Mouse (Mus musculus): ENCODE measurements around the gene Naa80.
"Not testable (repeated sequence)": the region's sequence is repeated elsewhere in the genome, so short reads cannot be mapped to it uniquely, and the experiment has no call there.

Naa80 gene

GRCm38 (mm10) chr9:107551117-107551889 lies 27.4 kb upstream of the Naa80 start, which contains the start of gene Rassf1:
Rassf1 (plus strand) TSS chr9:107551555.
- DNase-seq (ENCODE audit: low spot score) = no peak

DNA sequence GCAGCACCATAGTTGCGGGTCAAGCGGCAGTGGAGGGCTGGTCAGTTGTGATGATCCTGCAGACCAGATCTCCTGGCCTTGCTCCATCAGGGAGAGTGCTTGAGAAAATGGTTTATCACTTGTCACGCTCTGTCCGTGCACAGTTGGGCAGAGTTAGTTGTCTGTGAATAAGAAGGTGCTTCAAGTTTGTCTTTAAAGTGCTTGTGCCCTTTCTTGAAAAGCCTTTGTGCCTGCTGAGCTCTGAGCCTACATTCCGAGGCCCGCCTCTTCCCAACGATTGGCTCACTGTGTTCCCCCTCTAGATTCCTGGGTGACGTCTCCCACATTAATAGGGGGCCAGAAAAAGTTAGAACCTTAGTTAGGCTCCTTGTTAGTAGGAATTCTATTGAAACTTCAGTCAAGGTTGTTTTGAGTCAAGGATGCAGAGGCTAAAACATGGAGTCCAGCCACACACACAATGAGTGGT lies 26.8 kb upstream of the Naa80 start:
- no peak for DNase-seq (ENCODE audit: low spot score)

- no peak for DNase-seq (ENCODE audit: low spot score)
Measured at GRCm38 (mm10) chr9:107552690-107553393, 25.8 kb upstream of the Naa80 start.

- no peak for DNase-seq (ENCODE audit: low spot score)
Measured at GRCm38 (mm10) chr9:107553541-107554318, 25.0 kb upstream of the Naa80 start.

GRCm38 (mm10) chr9:107554319-107554825 lies 24.3 kb upstream of the Naa80 start:
- DNase-seq (ENCODE audit: low spot score) = peak; percentile 91

DNA sequence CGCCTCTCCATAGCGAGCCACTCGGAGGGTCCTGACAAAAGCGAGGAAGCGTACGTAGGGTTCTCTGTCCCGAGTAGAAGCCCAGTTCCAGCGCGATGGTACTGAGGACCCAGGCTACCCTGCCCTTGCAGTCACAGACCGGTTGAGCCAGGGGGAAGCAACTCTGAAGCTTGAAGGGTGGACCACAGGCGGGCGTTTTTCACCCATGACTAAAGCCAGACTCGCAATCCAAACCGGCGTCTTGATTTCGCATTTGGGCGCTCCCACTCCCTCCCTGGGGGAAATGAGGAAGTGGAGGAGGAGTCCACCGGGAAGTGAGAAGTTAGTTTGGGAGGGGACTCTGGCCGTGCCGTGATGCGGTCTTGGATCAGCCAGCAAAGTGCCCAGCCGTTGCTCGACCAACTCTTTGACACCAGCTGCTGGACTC lies 23.6 kb upstream of the Naa80 start:
- no peak for DNase-seq (ENCODE audit: low spot score)

GRCm38 (mm10) chr9:107555701-107556100 lies 23.0 kb upstream of the Naa80 start:
- no peak for DNase-seq (ENCODE audit: low spot score)

- DNase-seq (ENCODE audit: low spot score) = no peak
Measured at GRCm38 (mm10) chr9:107556346-107556745, 22.3 kb upstream of the Naa80 start.

- DNase-seq (ENCODE audit: low spot score) = peak; percentile 87
Measured at GRCm38 (mm10) chr9:107563029-107563581, 15.6 kb upstream of the Naa80 start, which contains the start of gene Tusc2. Tusc2 (plus strand) TSS chr9:107563255.

- DNase-seq (ENCODE audit: low spot score) = not testable (repeated sequence)
Measured at GRCm38 (mm10) chr9:107565556-107565955, 13.1 kb upstream of the Naa80 start.

GRCm38 (mm10) chr9:107566041-107566709 lies 12.5 kb upstream of the Naa80 start:
- DNase-seq (ENCODE audit: low spot score) = peak; percentile 82

DNA sequence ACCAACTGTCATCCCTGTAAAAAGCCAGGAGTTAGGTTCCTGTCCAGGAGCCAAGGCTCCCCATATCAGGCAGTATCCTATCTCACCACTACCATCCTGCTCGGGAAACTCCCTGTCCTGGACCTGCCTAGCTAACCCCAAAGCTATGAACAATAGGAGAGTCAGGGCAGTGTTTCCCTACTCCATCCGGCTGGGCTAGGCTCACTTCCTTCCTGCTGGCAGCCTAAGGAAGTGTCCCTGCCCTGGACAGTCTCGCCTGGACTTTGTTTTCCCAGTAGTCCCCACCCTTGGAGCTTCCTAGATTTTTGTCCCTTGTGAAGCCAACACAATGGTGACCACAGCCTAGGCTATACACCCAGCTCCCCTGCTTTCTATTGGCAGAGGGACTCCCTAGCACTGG lies 11.8 kb upstream of the Naa80 start:
- DNase-seq (ENCODE audit: low spot score) = no peak

DNA sequence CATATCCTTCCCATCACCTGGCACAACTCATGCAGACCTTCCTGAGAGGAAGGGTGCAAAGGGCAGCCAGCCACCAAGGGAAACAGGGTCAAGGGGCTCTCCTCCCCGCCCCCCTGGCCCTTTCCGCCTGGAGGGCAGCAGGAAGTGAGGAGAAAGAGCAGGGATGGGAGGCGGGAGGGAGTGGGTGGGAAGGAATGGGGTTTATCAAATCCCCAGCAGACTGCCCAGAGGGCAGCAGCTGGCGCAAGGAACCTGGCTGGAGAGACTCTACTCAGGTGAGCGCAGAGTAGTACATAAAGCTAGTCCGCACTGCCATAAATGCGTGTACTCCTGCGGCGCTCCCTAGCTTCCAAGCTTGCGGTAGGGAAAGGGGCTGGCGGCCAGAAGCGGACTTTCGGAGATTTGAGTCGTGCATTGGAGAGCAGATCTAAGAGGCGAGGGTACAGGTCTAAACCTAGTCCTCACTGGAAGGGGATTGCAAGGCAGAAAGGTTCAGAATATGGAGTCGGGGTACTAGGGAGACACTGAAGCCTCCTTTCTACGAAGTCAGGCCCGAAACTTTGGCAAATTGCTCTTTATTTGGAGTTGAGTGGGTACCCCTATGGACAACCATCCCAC lies 10.9 kb upstream of the Naa80 start, which contains the start of gene Hyal2:
TSS of gene Hyal2 (plus strand) at position 244 of the 618 bp plus-strand sequence.
- DNase-seq (ENCODE audit: low spot score) = no peak

GRCm38 (mm10) chr9:107568331-107569261 lies 10.1 kb upstream of the Naa80 start:
- peak; percentile 79 for DNase-seq (ENCODE audit: low spot score)

DNA sequence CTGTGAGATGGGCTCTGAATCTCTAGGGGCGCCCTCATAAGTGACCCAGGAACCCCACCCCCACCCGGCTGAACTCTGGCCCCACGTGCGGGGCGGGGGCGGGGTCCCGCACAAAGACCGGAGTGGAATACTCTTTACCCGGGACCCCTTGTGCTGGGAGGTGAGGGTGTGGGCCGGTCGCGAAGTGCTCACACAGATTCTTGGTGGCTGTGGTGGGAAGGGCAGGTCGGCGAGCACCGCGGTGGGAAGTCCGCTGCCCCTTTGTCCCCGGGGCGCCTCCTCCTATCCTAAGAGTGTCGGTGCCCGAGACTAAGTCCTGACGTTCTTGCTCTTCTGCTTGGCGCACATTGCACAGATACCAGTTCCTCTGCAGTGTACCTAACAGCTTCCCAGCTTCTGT lies 9.4 kb upstream of the Naa80 start:
- no peak for DNase-seq (ENCODE audit: low spot score)

- no peak for DNase-seq (ENCODE audit: low spot score)
Measured at GRCm38 (mm10) chr9:107570016-107570415, 8.7 kb upstream of the Naa80 start.

GRCm38 (mm10) chr9:107570845-107571244 lies 7.8 kb upstream of the Naa80 start:
- no peak for DNase-seq (ENCODE audit: low spot score)

DNA sequence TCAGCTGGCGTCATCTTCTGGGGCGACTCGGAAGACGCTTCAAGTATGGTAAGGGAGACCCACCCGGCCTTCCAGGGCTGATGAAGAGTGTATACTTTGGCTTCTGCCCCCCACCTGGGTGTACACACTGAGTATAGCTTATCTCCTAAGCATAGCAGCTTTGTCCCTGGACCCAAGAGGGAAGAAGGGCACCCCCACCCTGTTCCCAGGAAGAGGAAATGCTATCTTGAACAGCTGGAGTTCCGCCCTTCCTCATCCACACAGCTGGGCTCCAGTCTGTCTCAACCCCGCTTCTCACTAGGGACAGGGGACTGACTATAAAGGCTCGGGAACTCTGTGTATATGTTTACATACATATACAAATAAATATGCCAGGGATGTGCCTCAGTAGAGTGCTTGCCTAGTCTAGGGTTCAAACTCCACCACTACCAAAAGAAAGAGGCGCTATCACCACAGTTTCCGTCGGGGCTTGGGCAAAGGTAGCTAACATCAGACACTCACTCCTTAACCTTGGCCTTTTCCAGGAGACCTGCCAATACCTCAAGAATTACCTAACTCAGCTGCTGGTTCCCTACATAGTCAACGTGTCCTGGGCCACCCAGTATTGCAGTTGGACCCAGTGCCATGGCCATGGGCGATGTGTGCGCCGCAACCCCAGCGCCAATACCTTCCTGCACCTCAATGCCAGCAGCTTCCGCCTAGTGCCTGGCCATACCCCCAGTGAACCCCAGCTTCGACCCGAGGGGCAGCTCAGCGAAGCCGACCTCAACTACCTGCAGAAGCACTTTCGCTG lies 7.0 kb upstream of the Naa80 start:
- no peak for DNase-seq (ENCODE audit: low spot score)

DNA sequence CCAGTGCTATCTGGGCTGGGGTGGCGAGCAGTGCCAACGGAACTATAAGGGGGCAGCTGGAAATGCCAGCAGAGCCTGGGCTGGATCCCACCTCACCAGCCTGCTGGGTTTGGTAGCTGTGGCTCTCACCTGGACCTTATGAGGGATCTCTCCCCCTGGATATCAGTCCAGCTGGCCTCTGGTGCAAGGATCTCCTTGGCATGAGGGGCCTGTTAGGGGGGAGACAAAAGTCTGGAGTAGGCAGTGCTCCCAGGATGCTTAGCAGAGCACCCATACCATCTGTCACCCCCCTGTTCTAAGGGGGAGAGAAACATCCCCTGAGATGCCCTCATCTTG lies 6.4 kb upstream of the Naa80 start:
- DNase-seq (ENCODE audit: low spot score) = no peak
